Mouse (Mus musculus): ENCODE measurements at regions not wholly inside any gene's neighbourhood (a gene's known extent, or its start where the extent isn't known, plus 50 kb on each side); places are given as distances from the start of the nearest gene placed in this dataset.

- peak; percentile 14 for DNase-seq (ENCODE audit: low spot score)
Observed at GRCm38 (mm10) chr3:102311482-102312225, 107.2 kb upstream of the Vangl1 start.

GRCm38 (mm10) chr3:102310243-102310642, 105.8 kb upstream of the Vangl1 start:
- DNase-seq (ENCODE audit: low spot score): peak; percentile 38

DNA sequence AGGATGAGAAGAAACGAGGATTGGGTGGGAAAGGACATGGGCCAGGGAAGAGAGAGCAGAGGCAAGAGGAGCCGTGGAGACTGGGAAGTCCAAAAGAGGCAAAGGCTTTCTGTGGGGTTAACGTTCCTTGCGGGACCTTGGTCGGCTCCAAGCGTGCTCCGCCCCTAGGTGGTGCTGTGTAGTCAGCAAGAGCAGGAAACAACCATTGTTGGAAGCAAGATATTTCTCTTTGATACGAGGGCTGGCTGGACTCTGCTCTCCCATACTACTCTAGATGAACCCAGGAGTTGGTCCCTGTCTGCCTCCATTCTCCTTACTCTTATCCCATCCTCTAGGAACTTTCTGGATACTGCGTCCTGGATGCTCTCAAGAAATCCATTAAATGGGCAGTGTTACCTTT, 105.3 kb upstream of the Vangl1 start:
- DNase-seq (ENCODE audit: low spot score): peak; percentile 87

- no peak for DNase-seq (ENCODE audit: low spot score)
Observed at GRCm38 (mm10) chr3:102307656-102308055, 103.2 kb upstream of the Vangl1 start.

DNA sequence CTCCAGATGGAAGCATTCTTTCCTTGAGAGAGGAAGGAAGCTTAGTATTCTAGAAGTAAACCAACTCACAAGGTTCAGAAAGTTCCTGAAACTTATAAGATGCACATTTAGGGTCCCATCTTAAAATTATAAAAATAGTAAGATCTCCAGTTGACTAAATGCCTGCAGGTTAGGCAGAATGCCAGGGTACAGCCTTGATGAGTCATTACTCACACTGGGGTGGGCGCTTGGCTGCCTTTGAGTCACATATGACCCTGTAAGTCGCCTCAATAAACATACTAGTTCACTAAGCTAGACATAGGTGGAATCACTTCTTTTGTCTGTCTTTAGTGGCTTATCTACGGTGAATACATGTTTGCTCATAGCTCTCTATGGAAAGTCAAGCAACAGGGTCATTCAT, 87.9 kb upstream of the Vangl1 start:
- no peak for DNase-seq (ENCODE audit: low spot score)

DNA sequence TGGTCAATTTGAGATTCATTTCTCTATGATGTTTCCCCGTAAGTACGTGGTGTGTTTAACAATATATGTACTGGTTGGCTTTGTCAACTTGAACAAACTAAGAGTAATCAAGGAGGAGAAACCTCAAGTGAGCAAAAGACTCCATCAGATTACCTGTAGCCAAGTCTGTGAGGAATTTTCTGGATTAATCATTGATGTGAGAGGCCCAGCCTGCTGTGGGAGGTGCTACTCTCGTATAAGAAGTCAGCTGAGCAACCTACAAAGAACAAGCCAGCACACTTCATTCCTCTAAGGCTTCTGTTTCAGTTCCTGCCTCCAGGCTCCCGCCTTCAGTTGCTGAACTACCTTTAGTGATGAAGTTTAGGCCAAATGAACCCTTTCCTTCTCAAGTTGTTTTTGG, 77.5 kb upstream of the Vangl1 start:
- no peak for DNase-seq (ENCODE audit: low spot score)

- no peak for DNase-seq (ENCODE audit: low spot score)
Observed at GRCm38 (mm10) chr3:102276758-102277157, 72.3 kb upstream of the Vangl1 start.

DNA sequence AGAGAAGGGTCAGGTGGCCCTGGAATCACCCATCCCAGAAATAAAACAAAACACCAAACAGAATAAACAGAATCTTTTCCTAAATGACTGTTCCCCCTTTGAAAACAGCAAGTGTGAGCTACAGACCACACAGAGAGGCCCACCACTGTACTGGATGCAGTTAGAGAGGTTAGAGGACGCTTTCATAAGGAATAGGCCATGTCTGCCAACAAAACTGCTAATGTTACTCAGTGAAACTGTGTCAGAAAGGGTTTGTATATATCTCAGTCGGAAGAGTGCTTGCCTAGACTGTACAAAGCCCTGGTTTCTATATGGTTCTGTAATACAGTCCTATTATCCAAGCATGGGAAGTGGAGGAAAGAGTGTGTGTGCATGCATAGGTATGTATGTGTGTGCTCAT, 71.8 kb upstream of the Vangl1 start:
- no peak for DNase-seq (ENCODE audit: low spot score)

DNA sequence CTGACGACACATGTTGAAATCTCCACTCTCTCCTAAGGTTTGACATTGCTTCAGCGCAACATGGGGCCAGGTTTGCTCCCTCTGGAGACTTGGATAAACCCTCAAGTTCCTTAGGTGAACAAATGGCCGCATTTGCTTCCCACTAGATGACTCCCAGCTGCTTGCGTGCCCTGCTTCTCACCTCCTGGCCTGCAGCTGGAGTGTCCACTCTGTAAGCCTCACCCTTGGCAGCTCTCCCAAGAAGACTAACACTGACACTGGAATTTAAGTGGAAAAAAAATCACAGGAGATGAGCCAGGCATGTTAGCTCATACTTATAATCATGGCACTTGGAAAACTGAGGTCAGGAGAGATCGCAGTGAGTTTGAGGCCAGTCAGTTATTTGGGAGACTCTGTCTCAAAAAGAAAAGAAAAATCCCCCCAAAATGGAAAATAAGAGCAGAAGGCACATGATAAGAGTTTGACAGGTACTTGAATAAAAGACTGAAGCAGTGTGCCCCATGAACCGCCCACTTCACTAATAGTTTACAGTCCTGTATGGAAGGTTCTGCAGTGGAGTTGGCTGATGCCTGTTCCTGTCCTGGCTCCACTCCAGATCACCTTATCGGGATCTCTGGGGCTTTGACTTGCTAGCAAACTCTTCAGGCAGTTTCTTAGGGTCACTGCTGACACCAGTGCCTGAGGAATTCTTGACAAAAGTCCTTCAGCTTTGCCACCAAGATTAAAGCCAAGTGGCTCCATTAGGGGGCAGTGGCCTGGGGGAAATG, 70.9 kb upstream of the Vangl1 start:
- DNase-seq (ENCODE audit: low spot score): peak; percentile 55

GRCm38 (mm10) chr3:102270779-102271178, 66.3 kb upstream of the Vangl1 start:
- DNase-seq (ENCODE audit: low spot score): no peak

DNA sequence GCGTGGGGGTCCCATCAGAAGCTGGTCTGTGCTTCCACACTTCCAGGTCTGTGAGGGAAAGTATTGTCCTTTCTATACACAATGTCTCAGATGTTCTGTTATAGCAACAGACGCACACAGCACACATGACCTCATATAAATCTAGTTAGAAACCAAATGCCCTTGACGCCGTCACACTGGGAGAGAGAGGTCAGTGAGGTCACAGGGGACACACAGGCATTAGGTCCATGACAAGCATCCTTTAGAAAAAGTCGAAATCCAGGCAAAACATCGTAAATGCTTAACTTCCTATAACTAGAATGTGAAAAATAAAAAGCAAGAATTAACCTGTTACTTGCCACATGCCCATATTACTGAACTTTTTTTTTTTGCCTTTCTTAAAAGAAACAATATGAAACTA, 65.8 kb upstream of the Vangl1 start:
- DNase-seq (ENCODE audit: low spot score): no peak

DNA sequence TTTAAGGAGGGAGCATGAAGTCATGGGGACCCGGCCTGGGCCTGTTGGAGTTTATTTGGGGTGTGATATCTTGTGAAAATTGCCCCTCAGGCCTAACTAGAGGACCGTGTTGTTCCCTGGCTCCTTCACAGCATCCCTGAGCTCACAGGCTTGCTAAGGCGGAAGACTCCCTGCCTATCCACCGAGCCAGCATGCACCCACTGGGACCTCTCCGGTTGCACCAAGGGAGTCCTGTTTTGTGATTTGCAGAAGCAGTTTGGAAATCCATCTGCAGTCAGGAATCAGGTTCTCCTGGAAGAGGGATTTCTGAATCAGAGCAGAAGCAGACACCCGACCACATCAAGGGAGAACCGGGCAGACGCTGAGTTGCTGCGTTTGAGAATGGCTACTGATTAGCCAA, 61.6 kb upstream of the Vangl1 start:
- DNase-seq (ENCODE audit: low spot score): no peak

GRCm38 (mm10) chr3:102265146-102265545, 60.7 kb upstream of the Vangl1 start:
- DNase-seq (ENCODE audit: low spot score): no peak

DNA sequence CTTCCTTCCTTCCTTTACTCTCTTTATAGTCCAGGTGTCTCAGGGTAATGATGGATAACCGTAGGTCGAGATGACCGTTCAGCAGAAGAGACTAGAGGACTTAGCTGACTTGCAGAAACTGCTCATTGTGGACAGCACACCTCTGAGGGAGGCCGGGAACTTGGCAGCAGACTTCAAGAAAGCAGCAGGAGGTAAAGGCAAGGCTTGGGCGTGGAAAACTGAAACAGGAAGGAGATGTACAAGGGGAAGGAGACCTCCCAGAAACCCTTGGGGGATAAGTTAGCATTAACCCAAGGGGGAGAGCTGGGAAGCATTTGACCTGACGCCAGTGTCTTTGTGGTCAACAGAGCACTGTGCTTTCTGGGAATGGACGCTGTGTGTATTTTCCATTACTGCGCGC, 58.8 kb upstream of the Vangl1 start:
- DNase-seq (ENCODE audit: low spot score): no peak

DNA sequence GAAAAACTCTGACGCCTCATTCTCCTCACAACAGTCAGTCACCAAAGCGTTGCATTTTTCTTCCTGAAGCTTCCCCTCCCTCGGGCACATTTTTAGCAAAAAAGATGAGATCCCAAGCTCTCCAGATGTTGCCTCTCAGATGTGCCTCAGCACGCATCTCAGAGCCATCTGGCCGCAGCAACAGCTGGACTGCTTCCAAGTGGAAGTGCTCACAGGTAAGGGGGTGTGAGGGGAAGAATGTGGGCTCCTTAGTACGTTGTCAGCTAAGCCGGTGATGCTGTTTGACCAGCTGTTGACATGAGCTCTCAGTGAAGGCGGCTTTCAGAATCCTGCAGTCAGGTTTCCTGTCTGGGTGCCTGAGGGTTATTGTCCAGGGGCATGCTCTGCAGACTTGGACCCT, 58.2 kb upstream of the Vangl1 start:
- DNase-seq (ENCODE audit: low spot score): no peak

- no peak for DNase-seq (ENCODE audit: low spot score)
Observed at GRCm38 (mm10) chr3:102261517-102261916, 57.0 kb upstream of the Vangl1 start.
